Mouse (Mus musculus): ENCODE results near the gene Srsx. TPM values are rescaled to one million over a fixed set of nuclear protein-coding genes. Genes with fewer than 3 reads are reported as not detected.
"Not testable (repeated sequence)": the region's sequence is repeated elsewhere in the genome, so short reads cannot be mapped to it uniquely, and the experiment has no call there.

Srsx gene
- polyA plus RNA-seq (2015; fragmentation: Nextera tagmentation; extraction: Ambion mirVana), result not detected in 2 replicates

GRCm38 (mm10) chrX:123222381-123222780 lies at the start of gene Srsx:
Gene Srsx, minus strand, starts transcription at chrX:123222481.
- H3K4me2 ChIP-seq (replicated peaks); H3K9ac ChIP-seq; H3K27me3 ChIP-seq (replicated peaks); H3K36me3 ChIP-seq; H3K9me3 ChIP-seq; H3K4me1 ChIP-seq (replicated peaks); H3K4me3 ChIP-seq (replicated peaks); H3K27ac ChIP-seq; ATAC-seq: not testable (repeated sequence)
- WGBS, result 80% methylated on average over 1 of the region's 1 CpGs

DNA sequence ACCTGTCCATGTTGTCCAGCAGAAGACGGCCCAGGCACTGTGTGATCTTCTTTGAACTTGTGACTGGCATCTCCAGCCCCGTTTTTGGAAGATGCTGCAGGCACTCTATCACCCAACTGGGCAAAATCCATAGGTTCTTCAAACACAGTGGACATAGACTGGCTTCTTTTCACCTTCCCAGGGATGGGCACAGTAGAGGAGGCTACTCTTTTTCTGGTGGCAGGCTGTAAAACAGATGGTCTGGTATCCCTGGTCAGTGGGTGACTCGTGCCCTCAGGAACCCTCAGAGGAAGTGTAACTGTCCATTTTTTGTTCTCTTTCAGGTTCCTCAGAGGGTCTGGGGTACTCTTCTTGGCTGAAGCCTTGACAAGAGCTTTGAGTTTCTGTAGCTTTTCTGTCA lies 24.5 kb upstream of the Srsx start, which contains the start of gene Gm17577:
Gene Gm17577, minus strand, starts transcription at position 101 of the 400 bp plus-strand sequence.
- H3K36me3 ChIP-seq; H3K4me1 ChIP-seq (replicated peaks); H3K27ac ChIP-seq; H3K4me3 ChIP-seq (replicated peaks); ATAC-seq; H3K27me3 ChIP-seq (replicated peaks); H3K9ac ChIP-seq; H3K4me2 ChIP-seq (replicated peaks); H3K9me3 ChIP-seq: not testable (repeated sequence)
- WGBS, result no CpG with 5 or more reads among the region's 3 CpGs

Other genes with a start within 250 kb of the Srsx start
- gene Gm17521, start 192.8 kb downstream of the Srsx start, polyA plus RNA-seq (2015; fragmentation: Nextera tagmentation; extraction: Ambion mirVana), result not detected in 2 replicates
- 7.1 and 9.3 TPM in 2 replicates for gene Cldn34c1, start 119.0 kb downstream of the Srsx start, polyA plus RNA-seq (2015; fragmentation: Nextera tagmentation; extraction: Ambion mirVana)
- gene Gm17577, start 24.4 kb upstream of the Srsx start, polyA plus RNA-seq (2015; fragmentation: Nextera tagmentation; extraction: Ambion mirVana), result not detected in 2 replicates

Measured in intestine, embryonic 15.5 days (tissue).